Mouse (Mus musculus) B cell, adult 67 days (primary cell): ENCODE measurements around the gene Bloc1s6. TPM values are rescaled to one million over a fixed set of nuclear protein-coding genes. Genes with fewer than 3 reads are reported as not detected.

ENCODE experiments used
- total RNA-seq, 2 experiments: library from RNA; stranded (reverse); gene quantifications; 4 replicates each; pipeline ENCODE4 v1.2.4; 2023

Bloc1s6 gene
- 10 to 100 TPM; 28.2 to 30.7 TPM for total RNA-seq

GRCm38 (mm10) chr2:122737894-122738830 is at the start of gene Bloc1s6:
Gene Bloc1s6 (plus strand): TSS chr2:122738503.

GRCm38 (mm10) chr2:122702181-122703036 is 35.9 kb upstream of the Bloc1s6 start, which contains the start of gene Slc30a4:
Gene Slc30a4 (minus strand): TSS chr2:122702663.

GRCm38 (mm10) chr2:122765071-122765793 is 26.9 kb downstream of the Bloc1s6 start, which contains the start of gene Sqor:
Gene Sqor (plus strand): TSS chr2:122765237.

Other genes with a start within 250 kb of the Bloc1s6 start
- under 1 TPM in 1 of 2 experiments, not detected in 1; 0.78 TPM for gene Gatm, start 127.2 kb upstream of the Bloc1s6 start, total RNA-seq
- gene AA467197, start 101.5 kb upstream of the Bloc1s6 start, total RNA-seq, result 1 to 10 TPM; 3.7 to 4.8 TPM
- 10 to 100 TPM; 13.1 to 13.2 TPM for gene Slc30a4, start 35.8 kb upstream of the Bloc1s6 start, total RNA-seq
- gene Sqor, start 26.7 kb downstream of the Bloc1s6 start, total RNA-seq, result under 1 TPM in 1 of 2 experiments, not detected in 1; 0.90 TPM